29 mouse cellular contexts compared by ENCODE assay signal in genomic region chr13:37943466-37943865, GRCm38 (mm10). TPM values are rescaled to one million over a fixed set of nuclear protein-coding genes. Genes with fewer than 3 reads are reported as not detected.
A peak's percentile ranks its signal among the peaks of the same experiment; 100 is the strongest.
DNase-seq lines count a peak whose midpoint lies in the region; ATAC-seq lines count a peak whose summit lies in the region.
"Had no signal": no experiment of that assay in that cellular context is flagged by ENCODE, and none has a peak within 500 bp of the region (broad histone marks: within the 10 kb centered on the region; RNA-seq: fewer than 3 reads in every experiment).

No protein-coding gene starts in this region.

- WGBS in kidney, embryonic 16.5 days = 65% methylated on average over 3 of the region's 3 CpGs
- 73% methylated on average over 3 of the region's 3 CpGs for WGBS in liver, embryonic 15.5 days (ENCODE audit: insufficient replicate concordance)
- WGBS in liver, embryonic 11.5 days = 86% methylated on average over 3 of the region's 3 CpGs
- 97% methylated on average over 3 of the region's 3 CpGs for WGBS in hindbrain, embryonic 16.5 days

- H3K27me3 ChIP-seq in kidney, embryonic 16.5 days (ENCODE audit: insufficient read depth, low read length) = no peaks in the 10 kb centered on the region
- H3K27me3 ChIP-seq in liver, embryonic 15.5 days = no peaks in the 10 kb centered on the region
- no peaks in the 10 kb centered on the region for H3K27me3 ChIP-seq in liver, embryonic 11.5 days (replicated peaks; ENCODE audit: control insufficient read depth, insufficient read depth, low read length)
- H3K27me3 ChIP-seq in hindbrain, embryonic 16.5 days (replicated peaks; ENCODE audit: control insufficient read depth, insufficient read depth, low read length) = no peaks in the 10 kb centered on the region
- H3K27me3 ChIP-seq: CH12.LX; forebrain, embryonic 12.5 days; heart, embryonic 13.5 days; neural tube, embryonic 12.5 days had no signal

- H3K4me2 ChIP-seq in kidney, embryonic 16.5 days (replicated peaks; ENCODE audit: low read depth, low read length) = 0 out of 2 replicates have a peak overlapping the region, but pooled peaks have one; percentile 2
- H3K4me2 ChIP-seq in liver, embryonic 15.5 days = no peak overlapping the region
- no peak overlapping the region for H3K4me2 ChIP-seq in liver, embryonic 11.5 days
- H3K4me2 ChIP-seq in hindbrain, embryonic 16.5 days (ENCODE audit: low read length) = no peak overlapping the region
- H3K4me2 ChIP-seq: forebrain, embryonic 12.5 days; heart, embryonic 13.5 days; hindbrain, embryonic 14.5 days; midbrain, embryonic 11.5 days; neural tube, embryonic 12.5 days had no signal

- H3K9me3 ChIP-seq in kidney, embryonic 16.5 days (ENCODE audit: low read length) = no peaks in the 10 kb centered on the region
- no peaks in the 10 kb centered on the region for H3K9me3 ChIP-seq in liver, embryonic 15.5 days (replicated peaks)
- H3K9me3 ChIP-seq in liver, embryonic 11.5 days (ENCODE audit: control insufficient read depth, low read length) = no peaks in the 10 kb centered on the region
- peaks cover 3% of the 10 kb centered on the region; the same call in 1 of the 2 replicates for H3K9me3 ChIP-seq in hindbrain, embryonic 16.5 days (ENCODE audit: control insufficient read depth, low read length)
- H3K9me3 ChIP-seq: forebrain, embryonic 12.5 days; G1E; heart, embryonic 13.5 days; neural tube, embryonic 12.5 days had no signal

- H3K4me3 ChIP-seq in kidney, embryonic 16.5 days (ENCODE audit: low read length) = no peak overlapping the region
- H3K4me3 ChIP-seq in liver, embryonic 15.5 days (replicated peaks) = no peak overlapping the region
- no peak overlapping the region for H3K4me3 ChIP-seq in liver, embryonic 11.5 days (ENCODE audit: low read depth, low read length)
- H3K4me3 ChIP-seq in brown adipose tissue, adult 24 weeks (ENCODE audit: insufficient read depth, low read depth, low read length) = no peak overlapping the region
- H3K4me3 ChIP-seq in hindbrain, embryonic 16.5 days (ENCODE audit: low read length) = no peak overlapping the region
- H3K4me3 ChIP-seq: forebrain, embryonic 12.5 days; heart, embryonic 13.5 days; myocyte; neural tube, embryonic 12.5 days had no signal

- H3K27ac ChIP-seq in kidney, embryonic 16.5 days (ENCODE audit: low read length) = peak overlapping the region; percentile 88
- peak overlapping the region; percentile 46; the same call in 1 of the 2 replicates for H3K27ac ChIP-seq in liver, embryonic 15.5 days (replicated peaks)
- no peak overlapping the region for H3K27ac ChIP-seq in liver, embryonic 11.5 days (ENCODE audit: low read depth, low read length)
- H3K27ac ChIP-seq in brown adipose tissue, adult 24 weeks (replicated peaks; ENCODE audit: low read depth, low read length) = peak overlapping the region; percentile 65
- H3K27ac ChIP-seq in hindbrain, embryonic 16.5 days (ENCODE audit: low read depth, low read length) = no peak overlapping the region
- H3K27ac ChIP-seq: forebrain, embryonic 12.5 days; heart, embryonic 13.5 days; hindbrain, embryonic 14.5 days; neural tube, embryonic 12.5 days had no signal

- ATAC-seq in kidney, embryonic 16.5 days (ENCODE audit: low FRiP score, low TSS enrichment) = no peak
- ATAC-seq in liver, embryonic 15.5 days (ENCODE audit: insufficient read depth) = no peak
- ATAC-seq in liver, embryonic 11.5 days (replicated peaks; ENCODE audit: low FRiP score) = no peak
- no peak for ATAC-seq in hindbrain, embryonic 16.5 days
- ATAC-seq: forebrain, postnatal 0 days; inflammation-experienced regulatory T-cells, adult 6 months had no signal

- peaks cover 17% of the 10 kb centered on the region; the same call in 1 of the 2 replicates for H3K36me3 ChIP-seq in kidney, embryonic 16.5 days (ENCODE audit: insufficient read depth, low read length)
- H3K36me3 ChIP-seq in liver, embryonic 15.5 days (replicated peaks) = peaks cover 42% of the 10 kb centered on the region
- peaks cover 18% of the 10 kb centered on the region for H3K36me3 ChIP-seq in liver, embryonic 11.5 days (ENCODE audit: control insufficient read depth, insufficient read depth, low read length)
- no peaks in the 10 kb centered on the region for H3K36me3 ChIP-seq in hindbrain, embryonic 16.5 days (ENCODE audit: control insufficient read depth, insufficient read depth, low read length)
- H3K36me3 ChIP-seq: forebrain, embryonic 12.5 days; neural tube, embryonic 12.5 days had no signal

- no peak for DNase-seq in kidney, adult 8-10 months
- no peak for DNase-seq in liver, embryonic 11.5 days (ENCODE audit: low spot score)
- DNase-seq in lung, postnatal 36 days = no peak
- DNase-seq: adrenal gland, postnatal 10 days; cerebellum, adult 11 months; cerebellum, adult 9-11 months; embryo, embryonic 11 days; forebrain, postnatal 0 days; heart, postnatal 10 days; layer of hippocampus, adult 9-11 months; lung, adult 2 months; lung, postnatal 14 days; right cerebral cortex, adult 18-20 months; spleen, adult 18-20 months; thymus, adult 18-20 months; thymus, postnatal 25 days had no signal

- no peak overlapping the region for H3K9ac ChIP-seq in kidney, embryonic 16.5 days (replicated peaks; ENCODE audit: low read length)
- no peak overlapping the region for H3K9ac ChIP-seq in liver, embryonic 15.5 days
- H3K9ac ChIP-seq in liver, embryonic 11.5 days (ENCODE audit: low read depth, low read length) = no peak overlapping the region
- no peak overlapping the region for H3K9ac ChIP-seq in hindbrain, embryonic 16.5 days (ENCODE audit: low read depth, low read length)
- H3K9ac ChIP-seq: forebrain, embryonic 12.5 days; forebrain, postnatal 0 days; heart, embryonic 13.5 days; hindbrain, embryonic 14.5 days; neural tube, embryonic 12.5 days had no signal

- H3K4me1 ChIP-seq in kidney, embryonic 16.5 days (ENCODE audit: insufficient read depth, low read length) = peaks cover 35% of the 10 kb centered on the region
- H3K4me1 ChIP-seq in liver, embryonic 15.5 days (replicated peaks) = peaks cover 32% of the 10 kb centered on the region
- H3K4me1 ChIP-seq in liver, embryonic 11.5 days (replicated peaks; ENCODE audit: control insufficient read depth, insufficient read depth, low read length) = peaks cover 10% of the 10 kb centered on the region
- peaks cover 25% of the 10 kb centered on the region for H3K4me1 ChIP-seq in brown adipose tissue, adult 24 weeks (ENCODE audit: control insufficient read depth, insufficient read depth, insufficient read length, low read length)
- H3K4me1 ChIP-seq in hindbrain, embryonic 16.5 days (ENCODE audit: control insufficient read depth, insufficient read depth, low read depth, low read length) = no peaks in the 10 kb centered on the region
- H3K4me1 ChIP-seq: forebrain, embryonic 12.5 days; neural tube, embryonic 12.5 days had no signal

RNA-seq across cellular contexts. Expression of gene Ssr1, which starts 50.6 kb away (rescaled TPM):
- polyA plus RNA-seq in kidney, embryonic 16.5 days (2015; fragmentation: Nextera tagmentation; extraction: Ambion mirVana) = 130 and 138 TPM in 2 replicates
- polyA plus RNA-seq in liver, embryonic 15.5 days (2015; fragmentation: Nextera tagmentation; extraction: Ambion mirVana) = 55.3 and 78.9 TPM in 2 replicates
- 143 and 166 TPM in 2 replicates for polyA plus RNA-seq in liver, embryonic 11.5 days (2014; fragmentation: Nextera tagmentation; extraction: Ambion mirVana)
- 32.8 and 33.3 TPM in 2 replicates for polyA plus RNA-seq in brown adipose tissue, adult 24 weeks (2012; ENCODE audit: insufficient read depth, insufficient read length, missing spikeins)
- polyA plus RNA-seq in hindbrain, embryonic 16.5 days (2015; fragmentation: Nextera tagmentation; extraction: Ambion mirVana) = 66.5 and 67.3 TPM in 2 replicates

Comparison
In these comparisons a context has a peak if more than half of its experiments do, and no peak if none do; other contexts are left out.
1. H3K27ac ChIP-seq: peak in kidney, embryonic 16.5 days (single experiment), liver, embryonic 15.5 days (single experiment) and brown adipose tissue, adult 24 weeks (single experiment); none in liver, embryonic 11.5 days (single experiment) and hindbrain, embryonic 16.5 days (single experiment).